Mouse (Mus musculus) WW6 (cell line): Measurements from ENCODE around the gene Gpr3.

Experiments
- DNase-seq: peaks from one replicate; pipeline ENCODE4 v3.0.0-alpha.2; 2013; ENCODE audit warnings: low read depth, low spot score

Gpr3 gene

GRCm38 (mm10) chr4:133198337-133199180 is 13.8 kb downstream of the Gpr3 start:
- no peak for DNase-seq

DNA sequence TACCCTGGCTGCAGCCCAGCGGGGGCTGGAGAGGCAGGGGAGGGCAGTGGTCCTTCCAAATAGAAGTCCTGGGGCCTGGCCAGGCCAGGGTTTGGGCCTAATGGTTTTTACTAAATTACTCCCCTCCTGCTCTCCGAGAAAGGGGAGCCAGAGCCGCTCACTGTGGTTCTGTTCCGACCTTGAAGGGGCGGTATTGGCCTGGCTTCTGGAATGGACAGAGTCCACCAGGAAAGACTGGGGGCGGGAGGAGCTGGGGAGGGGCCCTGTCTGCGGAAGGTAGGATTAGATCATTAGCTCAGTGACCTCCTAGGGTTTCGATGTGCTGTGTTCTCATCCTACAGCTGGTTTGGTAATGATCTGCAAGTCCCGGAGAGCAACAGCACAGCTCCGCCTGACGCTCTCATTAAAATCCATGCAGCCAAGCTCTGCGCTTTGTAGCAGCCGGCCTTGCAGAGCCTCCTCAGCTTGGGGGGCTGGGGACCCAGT is 14.5 kb downstream of the Gpr3 start:
- no peak for DNase-seq

- DNase-seq, result no peak
These were observed 15.0 kb downstream of the Gpr3 start for GRCm38 (mm10) chr4:133197355-133197754.

GRCm38 (mm10) chr4:133196852-133197251 is 15.5 kb downstream of the Gpr3 start:
- no peak for DNase-seq

DNA sequence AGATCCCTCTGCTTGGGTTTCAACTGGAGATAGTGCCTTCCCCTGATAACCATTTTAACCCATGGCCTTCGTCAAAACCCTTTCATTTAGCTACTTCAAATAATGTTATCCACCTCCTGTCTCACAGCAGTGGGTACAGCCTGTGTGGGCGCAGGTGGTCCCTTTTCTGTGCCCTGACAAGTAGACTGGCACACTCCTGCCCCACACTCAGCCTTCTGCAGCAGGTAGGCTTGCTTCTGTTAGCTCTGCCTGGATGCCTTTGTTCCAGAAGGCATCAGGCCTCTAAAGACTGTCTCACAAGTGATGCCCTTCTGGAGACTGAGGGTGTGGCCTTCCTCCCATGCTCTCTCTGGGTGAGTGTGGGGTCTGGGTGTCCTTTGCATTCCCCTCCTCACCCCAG is 16.2 kb downstream of the Gpr3 start:
- no peak for DNase-seq

DNA sequence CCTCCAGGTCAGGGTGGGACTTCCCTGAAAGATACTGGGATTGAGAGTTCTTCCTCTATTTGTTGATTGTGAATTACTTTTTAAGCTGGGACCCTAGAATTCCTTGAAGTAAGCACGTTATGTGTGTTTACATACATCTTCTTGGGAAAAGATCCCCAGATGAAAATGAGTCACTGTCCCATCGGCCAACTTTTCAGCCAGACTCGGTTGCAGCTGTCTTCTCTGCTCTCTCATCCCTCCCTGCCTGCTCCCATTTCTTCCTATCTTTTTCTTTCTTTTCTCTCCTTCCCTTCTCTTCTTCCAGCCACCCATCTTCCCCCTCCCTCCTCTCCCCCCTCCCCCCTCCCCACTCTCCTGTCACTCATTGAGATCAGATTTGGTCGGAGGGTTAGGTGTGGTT is 17.3 kb downstream of the Gpr3 start:
- no peak for DNase-seq

GRCm38 (mm10) chr4:133194482-133194881 is 17.9 kb downstream of the Gpr3 start:
- no peak for DNase-seq

DNA sequence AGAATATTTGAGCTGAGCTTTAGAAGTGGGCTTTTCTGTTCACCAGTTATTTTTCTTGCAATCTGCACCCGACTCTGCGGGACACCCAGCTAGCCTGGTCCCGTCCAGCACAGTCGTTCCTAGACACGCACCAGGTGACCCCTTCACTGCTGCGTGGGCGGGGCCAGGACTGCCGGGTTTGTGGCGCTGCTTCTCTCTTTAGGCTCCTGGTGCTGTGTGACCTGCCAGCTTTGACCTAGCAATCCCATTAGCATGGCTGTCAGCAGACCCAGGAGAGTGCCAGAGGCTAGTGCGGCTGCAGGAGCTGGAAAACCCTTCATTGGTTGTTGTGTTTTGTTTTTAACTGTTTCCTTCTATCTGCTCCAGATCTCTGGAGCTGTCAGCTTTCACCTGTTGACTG is 22.9 kb downstream of the Gpr3 start:
- no peak for DNase-seq

- DNase-seq, result no peak
These were observed 25.5 kb downstream of the Gpr3 start for GRCm38 (mm10) chr4:133186856-133187255.

DNA sequence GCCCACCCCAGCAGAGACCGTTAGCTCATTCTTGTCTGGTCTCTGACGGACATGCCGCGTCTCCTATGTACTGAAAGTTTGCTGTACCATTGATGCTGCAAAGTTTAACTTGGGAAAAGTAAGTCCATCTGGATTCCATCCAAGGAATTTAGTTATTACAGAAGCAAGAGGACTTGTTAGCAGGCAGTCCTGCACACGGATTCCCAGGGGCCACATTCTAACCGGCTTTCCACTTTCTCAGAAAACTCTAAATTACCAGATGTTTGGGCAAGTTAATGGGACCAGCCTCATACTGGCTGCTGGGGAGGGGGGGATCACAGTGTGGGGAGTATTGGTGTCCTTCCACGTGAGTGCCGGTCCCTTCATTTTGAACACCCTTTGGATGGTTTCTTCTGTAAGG is 26.4 kb downstream of the Gpr3 start:
- DNase-seq, result no peak

GRCm38 (mm10) chr4:133184898-133185665 is 27.3 kb downstream of the Gpr3 start:
- no peak for DNase-seq

- DNase-seq, result no peak
These were observed 28.1 kb downstream of the Gpr3 start for GRCm38 (mm10) chr4:133184031-133184897.

GRCm38 (mm10) chr4:133182439-133183033 is 29.8 kb downstream of the Gpr3 start:
- DNase-seq, result no peak

DNA sequence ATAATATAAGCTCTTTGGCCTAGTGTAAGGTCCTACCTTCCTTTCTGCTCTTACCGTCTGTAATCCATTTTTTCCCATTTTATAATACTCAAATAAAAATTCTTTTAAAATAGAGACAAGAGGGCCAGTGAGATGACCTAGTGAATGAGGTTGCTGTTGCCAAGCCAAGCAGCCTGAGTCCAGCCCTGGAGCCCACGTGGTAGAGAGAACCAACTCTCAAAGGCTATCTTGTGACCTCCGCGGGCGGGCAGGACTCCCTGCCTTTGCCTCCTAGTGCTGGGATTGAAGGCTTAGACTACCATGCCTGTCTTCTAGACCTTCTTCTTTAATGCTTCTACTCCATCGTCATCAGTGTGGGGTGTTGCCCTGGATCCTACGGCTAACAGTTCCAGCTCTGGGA is 33.1 kb downstream of the Gpr3 start:
- DNase-seq, result no peak

GRCm38 (mm10) chr4:133178305-133178704 is 34.0 kb downstream of the Gpr3 start:
- no peak for DNase-seq

GRCm38 (mm10) chr4:133176761-133177403 is 35.5 kb downstream of the Gpr3 start:
- DNase-seq, result no peak

- no peak for DNase-seq
These were observed 36.2 kb downstream of the Gpr3 start for GRCm38 (mm10) chr4:133175998-133176760.

DNA sequence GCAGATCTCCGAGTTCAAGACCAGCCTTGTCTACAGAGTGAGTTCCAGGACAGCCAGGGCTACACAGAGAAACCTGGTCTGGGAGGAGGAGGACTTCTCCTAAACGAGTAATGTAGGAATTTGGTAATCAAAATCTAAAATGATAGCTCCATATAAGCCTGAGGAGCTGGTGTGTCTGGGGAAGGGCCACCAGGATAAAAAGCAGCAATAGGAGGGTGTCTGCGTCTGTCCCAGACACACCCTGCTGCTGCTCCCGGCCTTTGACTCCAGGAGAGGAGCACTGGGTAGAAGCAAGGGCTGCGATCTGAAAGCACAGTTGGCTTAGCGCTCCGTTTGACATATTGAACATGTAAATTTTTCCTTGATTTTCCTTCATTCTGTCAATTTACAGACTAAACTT is 37.1 kb downstream of the Gpr3 start:
- DNase-seq, result no peak

GRCm38 (mm10) chr4:133174361-133174760 is 38.0 kb downstream of the Gpr3 start:
- no peak for DNase-seq

GRCm38 (mm10) chr4:133172451-133172850 is 39.9 kb downstream of the Gpr3 start:
- DNase-seq, result no peak
